Comparison of ENCODE assay signal across 32 mouse cellular contexts in genomic region chr15:25403879-25404278, GRCm38 (mm10). TPM values are rescaled to one million over a fixed set of nuclear protein-coding genes. Genes with fewer than 3 reads are reported as not detected.
A peak's percentile ranks its signal among the peaks of the same experiment; 100 is the strongest.
DNase-seq lines count a peak whose midpoint lies in the region; ATAC-seq and TF ChIP-seq lines count a peak whose summit lies in the region.
"Had no signal": no experiment of that assay in that cellular context is flagged by ENCODE, and none has a peak within 500 bp of the region (broad histone marks: within the 10 kb centered on the region; RNA-seq: fewer than 3 reads in every experiment).

No protein-coding gene starts in this region.

- ATAC-seq in hindbrain, embryonic 13.5 days (ENCODE audit: low FRiP score): no peak
- ATAC-seq in hindbrain, embryonic 14.5 days (ENCODE audit: low FRiP score): no peak
- ATAC-seq in midbrain, postnatal 0 days (ENCODE audit: low FRiP score): no peak
- ATAC-seq in midbrain, embryonic 13.5 days: no peak
- ATAC-seq in granulocyte monocyte progenitor cell, adult 5-6 weeks (replicated peaks; ENCODE audit: poor library complexity, severe bottlenecking): peak; percentile 74
- peak; percentile 75 for ATAC-seq in megakaryocyte progenitor cell, adult 5-6 weeks (replicated peaks; ENCODE audit: poor library complexity)
- ATAC-seq in erythroid progenitor cell, adult 5-6 weeks (replicated peaks; ENCODE audit: low FRiP score, poor library complexity, severe bottlenecking): no peak
- ATAC-seq: CD4-positive, CD25-positive, alpha-beta regulatory T cell, adult 4 months; forebrain, embryonic 13.5 days; intestine, embryonic 15.5 days; liver, embryonic 12.5 days; liver, postnatal 0 days had no signal

- 91% methylated on average over 7 of the region's 7 CpGs for WGBS in hindbrain, embryonic 13.5 days
- WGBS in hindbrain, embryonic 14.5 days: 87% methylated on average over 7 of the region's 7 CpGs
- WGBS in midbrain, postnatal 0 days: 84% methylated on average over 7 of the region's 7 CpGs
- 93% methylated on average over 7 of the region's 7 CpGs for WGBS in midbrain, embryonic 13.5 days

- H3K9me3 ChIP-seq in hindbrain, embryonic 13.5 days: no peaks in the 10 kb centered on the region
- no peaks in the 10 kb centered on the region for H3K9me3 ChIP-seq in hindbrain, embryonic 14.5 days (ENCODE audit: control insufficient read depth, low read length)
- H3K9me3 ChIP-seq in midbrain, postnatal 0 days (ENCODE audit: low read length): no peaks in the 10 kb centered on the region
- H3K9me3 ChIP-seq in midbrain, embryonic 13.5 days: no peaks in the 10 kb centered on the region
- H3K9me3 ChIP-seq: embryonic facial prominence, embryonic 10.5 days; embryonic facial prominence, embryonic 15.5 days; forebrain, embryonic 13.5 days; intestine, embryonic 15.5 days; liver, embryonic 12.5 days; midbrain, embryonic 12.5 days; stomach, embryonic 15.5 days had no signal

- peak overlapping the region; percentile 25; the same call in 1 of the 2 replicates for H3K27ac ChIP-seq in hindbrain, embryonic 13.5 days
- H3K27ac ChIP-seq in hindbrain, embryonic 14.5 days: no peak overlapping the region
- H3K27ac ChIP-seq in midbrain, postnatal 0 days (ENCODE audit: low read depth, low read length): no peak overlapping the region; the same call in 1 of the 2 replicates
- no peak overlapping the region for H3K27ac ChIP-seq in midbrain, embryonic 13.5 days
- H3K27ac ChIP-seq: embryonic facial prominence, embryonic 10.5 days; embryonic facial prominence, embryonic 15.5 days; forebrain, embryonic 13.5 days; hindbrain, postnatal 0 days; intestine, embryonic 15.5 days; liver, embryonic 12.5 days; midbrain, embryonic 12.5 days; stomach, embryonic 15.5 days had no signal

- no peak overlapping the region for H3K9ac ChIP-seq in hindbrain, embryonic 13.5 days
- no peak overlapping the region for H3K9ac ChIP-seq in hindbrain, embryonic 14.5 days
- H3K9ac ChIP-seq in midbrain, postnatal 0 days (replicated peaks; ENCODE audit: low read length, poor library complexity, severe bottlenecking): no peak overlapping the region
- H3K9ac ChIP-seq in midbrain, embryonic 13.5 days (replicated peaks): no peak overlapping the region
- H3K9ac ChIP-seq: embryonic facial prominence, embryonic 15.5 days; forebrain, embryonic 13.5 days; intestine, embryonic 15.5 days; liver, embryonic 12.5 days; liver, postnatal 0 days; midbrain, embryonic 12.5 days; stomach, embryonic 15.5 days had no signal

- TF ChIP-seq CTCF in midbrain, postnatal 0 days (IDR thresholded peaks at IDR 0.05): no peak

- peaks cover 36% of the 10 kb centered on the region for H3K36me3 ChIP-seq in hindbrain, embryonic 13.5 days
- peaks cover 48% of the 10 kb centered on the region for H3K36me3 ChIP-seq in hindbrain, embryonic 14.5 days (replicated peaks; ENCODE audit: control insufficient read depth, insufficient read depth)
- H3K36me3 ChIP-seq in midbrain, postnatal 0 days (ENCODE audit: insufficient read depth, low read length): peaks cover 4% of the 10 kb centered on the region; the same call in 1 of the 2 replicates
- H3K36me3 ChIP-seq in midbrain, embryonic 13.5 days: peaks cover 52% of the 10 kb centered on the region
- H3K36me3 ChIP-seq: intestine, embryonic 15.5 days; liver, embryonic 12.5 days had no signal

- no peak for DNase-seq in hindbrain, embryonic 14.5 days (ENCODE audit: low spot score)
- DNase-seq in midbrain, postnatal 0 days (ENCODE audit: low spot score): no peak
- no peak for DNase-seq in right cerebral cortex, adult 18-20 months
- DNase-seq: adrenal gland, postnatal 36 days; cerebellum, adult 18-20 months; cerebellum, postnatal 14 days; gastrocnemius, postnatal 36 days; heart, postnatal 14 days; kidney, adult 2 months; kidney, postnatal 36 days; layer of hippocampus, postnatal 36 days; left cerebral cortex, postnatal 4 days; liver, postnatal 0 days; lung, postnatal 4 days; retina, postnatal 1 day; right cerebral cortex, postnatal 25 days; thymus, adult 2 months; thymus, postnatal 4 days had no signal

- H3K4me1 ChIP-seq in hindbrain, embryonic 13.5 days (replicated peaks): peaks cover 88% of the 10 kb centered on the region
- peaks cover 84% of the 10 kb centered on the region for H3K4me1 ChIP-seq in hindbrain, embryonic 14.5 days (replicated peaks; ENCODE audit: control insufficient read depth, insufficient read depth, low read length)
- peaks cover 36% of the 10 kb centered on the region for H3K4me1 ChIP-seq in midbrain, postnatal 0 days (ENCODE audit: insufficient read depth, low read length)
- peaks cover 91% of the 10 kb centered on the region for H3K4me1 ChIP-seq in midbrain, embryonic 13.5 days (replicated peaks)
- H3K4me1 ChIP-seq: intestine, embryonic 15.5 days; liver, embryonic 12.5 days; stomach, embryonic 15.5 days had no signal

- H3K4me2 ChIP-seq in hindbrain, embryonic 13.5 days: peak overlapping the region; percentile 76
- no peak overlapping the region for H3K4me2 ChIP-seq in hindbrain, embryonic 14.5 days (replicated peaks)
- peak overlapping the region; percentile 18; the same call in 1 of the 2 replicates for H3K4me2 ChIP-seq in midbrain, postnatal 0 days (ENCODE audit: low read depth, low read length, poor library complexity, severe bottlenecking)
- H3K4me2 ChIP-seq in midbrain, embryonic 13.5 days (replicated peaks): no peak overlapping the region
- H3K4me2 ChIP-seq: embryonic facial prominence, embryonic 15.5 days; forebrain, embryonic 13.5 days; intestine, embryonic 15.5 days; liver, embryonic 12.5 days; midbrain, embryonic 12.5 days; stomach, embryonic 15.5 days had no signal

- no peak overlapping the region for H3K4me3 ChIP-seq in hindbrain, embryonic 13.5 days
- H3K4me3 ChIP-seq in hindbrain, embryonic 14.5 days (replicated peaks; ENCODE audit: low read length): no peak overlapping the region
- H3K4me3 ChIP-seq in midbrain, postnatal 0 days (ENCODE audit: low read depth, low read length): no peak overlapping the region
- no peak overlapping the region for H3K4me3 ChIP-seq in midbrain, embryonic 13.5 days (replicated peaks)
- H3K4me3 ChIP-seq: embryonic facial prominence, embryonic 10.5 days; embryonic facial prominence, embryonic 15.5 days; forebrain, embryonic 13.5 days; intestine, embryonic 15.5 days; liver, embryonic 12.5 days; midbrain, embryonic 12.5 days; stomach, embryonic 15.5 days had no signal

- no peaks in the 10 kb centered on the region for H3K27me3 ChIP-seq in hindbrain, embryonic 13.5 days
- H3K27me3 ChIP-seq in hindbrain, embryonic 14.5 days (ENCODE audit: control insufficient read depth, insufficient read depth, low read length): no peaks in the 10 kb centered on the region
- H3K27me3 ChIP-seq in midbrain, postnatal 0 days (ENCODE audit: insufficient read depth, low read length): no peaks in the 10 kb centered on the region
- H3K27me3 ChIP-seq in midbrain, embryonic 13.5 days: no peaks in the 10 kb centered on the region
- H3K27me3 ChIP-seq: embryonic facial prominence, embryonic 15.5 days; forebrain, embryonic 13.5 days; intestine, embryonic 15.5 days; liver, embryonic 12.5 days; midbrain, embryonic 12.5 days; stomach, embryonic 15.5 days had no signal

RNA-seq across cellular contexts. Expression of gene Basp1, which starts 9.7 kb away (rescaled TPM):
- 202 and 215 TPM in 2 replicates for polyA plus RNA-seq in hindbrain, embryonic 13.5 days (2015; fragmentation: Nextera tagmentation; extraction: Ambion mirVana)
- polyA plus RNA-seq in hindbrain, embryonic 14.5 days (2014; fragmentation: Nextera tagmentation; extraction: Ambion mirVana): 262 and 283 TPM in 2 replicates
- total RNA-seq in midbrain, postnatal 0 days (2014; rRNA removed): 1,178 and 1,429 TPM in 2 replicates
- 480 and 547 TPM in 2 replicates for polyA plus RNA-seq in midbrain, postnatal 0 days (2015; fragmentation: Nextera tagmentation; extraction: Ambion mirVana)
- 205 and 211 TPM in 2 replicates for polyA plus RNA-seq in midbrain, embryonic 13.5 days (2015; fragmentation: Nextera tagmentation; extraction: Ambion mirVana)
- total RNA-seq in granulocyte monocyte progenitor cell, adult 5-6 weeks (2014; fragmentation: Nextera tagmentation): 0.39 and 2.7 TPM in 2 replicates
- total RNA-seq in granulocyte monocyte progenitor cell, adult 5-6 weeks (2017): 2.7 and 5.2 TPM in 2 replicates
- 3.8 and 5.3 TPM in 2 replicates for total RNA-seq in megakaryocyte progenitor cell, adult 5-6 weeks (2015)
- 3.0 and 4.7 TPM in 2 replicates for total RNA-seq in megakaryocyte progenitor cell, adult 5-6 weeks (2017)
- total RNA-seq in erythroid progenitor cell, adult 5-6 weeks (2015; ENCODE audit: low replicate concordance): 2.2 TPM in 1 of 2 replicates, not detected in the other
- total RNA-seq in erythroid progenitor cell, adult 5-6 weeks (2017; ENCODE audit: low replicate concordance): 2.1 TPM in 1 of 2 replicates, not detected in the other

Comparison
In these comparisons a context has a peak if more than half of its experiments do, and no peak if none do; other contexts are left out.
1. H3K4me2 ChIP-seq: peak in hindbrain, embryonic 13.5 days (single experiment) and midbrain, postnatal 0 days (single experiment); none in hindbrain, embryonic 14.5 days (single experiment) and midbrain, embryonic 13.5 days (single experiment).
2. ATAC-seq: peak in granulocyte monocyte progenitor cell, adult 5-6 weeks (single experiment) and megakaryocyte progenitor cell, adult 5-6 weeks (single experiment); none in hindbrain, embryonic 13.5 days (single experiment), hindbrain, embryonic 14.5 days (single experiment), midbrain, postnatal 0 days (single experiment), midbrain, embryonic 13.5 days (single experiment) and erythroid progenitor cell, adult 5-6 weeks (single experiment).
3. RNA of gene Basp1, which starts 9.7 kb away (total RNA-seq): 1,178 to 1,429 TPM in midbrain, postnatal 0 days; 3.0 to 5.3 TPM in megakaryocyte progenitor cell, adult 5-6 weeks, 0.39 to 5.2 TPM in granulocyte monocyte progenitor cell, adult 5-6 weeks and 2.1 to 2.2 TPM in erythroid progenitor cell, adult 5-6 weeks; every median in the first group is over 100 times any median in the second.